In genomic region chr11:57013464-57014190, GRCm38 (mm10) we compare ENCODE assay signal across 15 mouse cellular contexts. TPM values are rescaled to one million over a fixed set of nuclear protein-coding genes. Genes with fewer than 3 reads are reported as not detected.
DNase-seq lines count a peak whose midpoint lies in the region; ATAC-seq and TF ChIP-seq lines count a peak whose summit lies in the region.
"Had no signal": no experiment of that assay in that cellular context is flagged by ENCODE, and none has a peak within 500 bp of the region (broad histone marks: within the 10 kb centered on the region; RNA-seq: fewer than 3 reads in every experiment).

No protein-coding gene starts in this region.

- TF ChIP-seq POLR2A in heart, adult 2 months (IDR thresholded peaks at IDR 0.05; ENCODE audit: insufficient read depth, low read depth, low read length), result no peak

- H3K4me3 ChIP-seq in heart, embryonic 12.5 days, result no peak overlapping the region; the same call in 1 of the 2 replicates
- no peak overlapping the region for H3K4me3 ChIP-seq in heart, adult 2 months
- no peak overlapping the region for H3K4me3 ChIP-seq in limb, embryonic 13.5 days
- H3K4me3 ChIP-seq in limb, embryonic 10.5 days, result no peak overlapping the region
- peak overlapping the region; percentile 35 for H3K4me3 ChIP-seq in hindbrain, embryonic 14.5 days (replicated peaks; ENCODE audit: low read length)
- peak overlapping the region; percentile 47 for H3K4me3 ChIP-seq in neural tube, embryonic 15.5 days (replicated peaks)
- H3K4me3 ChIP-seq: myocyte had no signal

- H3K36me3 ChIP-seq in heart, embryonic 12.5 days, result no peaks in the 10 kb centered on the region
- no peaks in the 10 kb centered on the region for H3K36me3 ChIP-seq in heart, adult 2 months (ENCODE audit: control insufficient read depth, insufficient read depth, low read length)
- no peaks in the 10 kb centered on the region for H3K36me3 ChIP-seq in limb, embryonic 13.5 days
- H3K36me3 ChIP-seq in limb, embryonic 10.5 days, result no peaks in the 10 kb centered on the region
- no peaks in the 10 kb centered on the region for H3K36me3 ChIP-seq in hindbrain, embryonic 14.5 days (replicated peaks; ENCODE audit: control insufficient read depth, insufficient read depth)
- no peaks in the 10 kb centered on the region for H3K36me3 ChIP-seq in neural tube, embryonic 15.5 days

- intact Hi-C loops in heart, adult 2 months (cut with DNase I), result no loop called here

- H3K9ac ChIP-seq in heart, embryonic 12.5 days, result no peak overlapping the region
- no peak overlapping the region for H3K9ac ChIP-seq in heart, adult 2 months (ENCODE audit: low read depth, low read length)
- no peak overlapping the region for H3K9ac ChIP-seq in limb, embryonic 13.5 days
- peak overlapping the region; percentile 57 for H3K9ac ChIP-seq in hindbrain, embryonic 14.5 days
- H3K9ac ChIP-seq in neural tube, embryonic 15.5 days (replicated peaks), result peak overlapping the region; percentile 63; the same call in 1 of the 2 replicates

- peaks cover 28% of the 10 kb centered on the region; the same call in 1 of the 2 replicates for H3K27me3 ChIP-seq in heart, embryonic 12.5 days (replicated peaks)
- no peaks in the 10 kb centered on the region for H3K27me3 ChIP-seq in heart, adult 2 months (ENCODE audit: control insufficient read depth, insufficient read depth, low read length)
- peaks cover 36% of the 10 kb centered on the region for H3K27me3 ChIP-seq in limb, embryonic 13.5 days
- H3K27me3 ChIP-seq in limb, embryonic 10.5 days (ENCODE audit: low read depth, poor library complexity, severe bottlenecking), result peaks cover 45% of the 10 kb centered on the region
- no peaks in the 10 kb centered on the region for H3K27me3 ChIP-seq in hindbrain, embryonic 14.5 days (ENCODE audit: control insufficient read depth, insufficient read depth, low read length)
- no peaks in the 10 kb centered on the region for H3K27me3 ChIP-seq in neural tube, embryonic 15.5 days (replicated peaks)

- H3K27ac ChIP-seq in heart, embryonic 12.5 days (ENCODE audit: poor library complexity, severe bottlenecking), result no peak overlapping the region
- no peak overlapping the region for H3K27ac ChIP-seq in heart, adult 2 months
- no peak overlapping the region for H3K27ac ChIP-seq in limb, embryonic 13.5 days
- no peak overlapping the region for H3K27ac ChIP-seq in limb, embryonic 10.5 days
- H3K27ac ChIP-seq in hindbrain, embryonic 14.5 days, result no peak overlapping the region
- H3K27ac ChIP-seq in neural tube, embryonic 15.5 days (replicated peaks), result no peak overlapping the region

- 63% methylated on average over 9 of the region's 9 CpGs for WGBS in heart, embryonic 12.5 days
- WGBS in heart, adult 2 months, result 60% methylated on average over 9 of the region's 9 CpGs
- WGBS in limb, embryonic 13.5 days, result 55% methylated on average over 9 of the region's 9 CpGs
- WGBS in limb, embryonic 10.5 days, result 78% methylated on average over 9 of the region's 9 CpGs
- WGBS in hindbrain, embryonic 14.5 days, result 68% methylated on average over 9 of the region's 9 CpGs
- WGBS in neural tube, embryonic 15.5 days, result 59% methylated on average over 9 of the region's 9 CpGs

- H3K9me3 ChIP-seq in heart, embryonic 12.5 days (replicated peaks), result no peaks in the 10 kb centered on the region
- H3K9me3 ChIP-seq in limb, embryonic 13.5 days, result no peaks in the 10 kb centered on the region
- H3K9me3 ChIP-seq in limb, embryonic 10.5 days (replicated peaks), result no peaks in the 10 kb centered on the region
- no peaks in the 10 kb centered on the region for H3K9me3 ChIP-seq in hindbrain, embryonic 14.5 days (ENCODE audit: control insufficient read depth, low read length)
- H3K9me3 ChIP-seq in neural tube, embryonic 15.5 days (replicated peaks), result no peaks in the 10 kb centered on the region

- H3K4me2 ChIP-seq in heart, embryonic 12.5 days, result 0 out of 2 replicates have a peak overlapping the region, but pooled peaks have one; percentile 5
- H3K4me2 ChIP-seq in limb, embryonic 13.5 days (replicated peaks), result no peak overlapping the region; the same call in 1 of the 2 replicates
- H3K4me2 ChIP-seq in hindbrain, embryonic 14.5 days (replicated peaks), result peak overlapping the region; percentile 43
- H3K4me2 ChIP-seq in neural tube, embryonic 15.5 days, result peak overlapping the region; percentile 64
- H3K4me2 ChIP-seq: liver, embryonic 11.5 days had no signal

- H3K4me1 ChIP-seq in heart, embryonic 12.5 days (replicated peaks), result peaks cover 24% of the 10 kb centered on the region
- no peaks in the 10 kb centered on the region; the same call in 1 of the 2 replicates for H3K4me1 ChIP-seq in heart, adult 2 months (ENCODE audit: control insufficient read depth, insufficient read depth, low read length)
- peaks cover 6% of the 10 kb centered on the region; the same call in 1 of the 2 replicates for H3K4me1 ChIP-seq in limb, embryonic 13.5 days
- H3K4me1 ChIP-seq in limb, embryonic 10.5 days, result peaks cover 27% of the 10 kb centered on the region
- peaks cover 9% of the 10 kb centered on the region; the same call in 1 of the 2 replicates for H3K4me1 ChIP-seq in hindbrain, embryonic 14.5 days (replicated peaks; ENCODE audit: control insufficient read depth, insufficient read depth, low read length)
- H3K4me1 ChIP-seq in neural tube, embryonic 15.5 days, result peaks cover 37% of the 10 kb centered on the region

- no peak for TF ChIP-seq CTCF in heart, adult 2 months (IDR thresholded peaks at IDR 0.05)

- H3K79me2 ChIP-seq in heart, adult 2 months (replicated peaks; ENCODE audit: control insufficient read depth, insufficient read depth, low read length), result no peaks in the 10 kb centered on the region

- no peak for TF ChIP-seq EP300 in heart, adult 2 months (IDR thresholded peaks at IDR 0.05; ENCODE audit: insufficient read depth, low read depth, low read length)

- DNase-seq in heart, adult 2 months, result no peak
- no peak for DNase-seq in limb, embryonic 10.5 days (ENCODE audit: low spot score)
- DNase-seq in hindbrain, embryonic 14.5 days (ENCODE audit: low spot score), result no peak
- DNase-seq in urinary bladder, adult 18-20 months (ENCODE audit: low spot score in 2 of 2), result no peak
- DNase-seq: cerebellum, adult 9-11 months; gastrocnemius, postnatal 10 days; layer of hippocampus, postnatal 36 days; thymus, postnatal 36 days had no signal

- ATAC-seq in heart, embryonic 12.5 days (ENCODE audit: insufficient number of reproducible peaks, low FRiP score), result no peak
- ATAC-seq in limb, embryonic 13.5 days (ENCODE audit: low FRiP score, low read depth), result 0 out of 2 replicates have a peak, but pooled peaks have one; percentile 15
- ATAC-seq in hindbrain, embryonic 14.5 days (ENCODE audit: low FRiP score), result no peak
- no peak for ATAC-seq in neural tube, embryonic 15.5 days (ENCODE audit: low FRiP score)
- ATAC-seq in megakaryocyte, adult 5-6 weeks (ENCODE audit: poor library complexity, severe bottlenecking), result no peak

RNA-seq across cellular contexts. Expression of gene Gria1, which starts 2.4 kb away (rescaled TPM):
- 2.8 and 3.6 TPM in 2 replicates for polyA plus RNA-seq in heart, embryonic 12.5 days (2016; fragmentation: Nextera tagmentation; extraction: Ambion mirVana)
- total RNA-seq in heart, adult 2 months (2021), result under 1 TPM; 0.14 to 0.16 TPM
- polyA plus RNA-seq in heart, adult 2 months (2012; rRNA removed), result 0.29 and 0.44 TPM in 2 replicates
- 1.6 and 2.5 TPM in 2 replicates for polyA plus RNA-seq in limb, embryonic 13.5 days (2015; fragmentation: Nextera tagmentation; extraction: Ambion mirVana)
- 0.23 and 0.48 TPM in 2 replicates for polyA plus RNA-seq in limb, embryonic 10.5 days (2016; fragmentation: Nextera tagmentation; extraction: Ambion mirVana)
- 39.7 and 40.4 TPM in 2 replicates for polyA plus RNA-seq in hindbrain, embryonic 14.5 days (2014; fragmentation: Nextera tagmentation; extraction: Ambion mirVana)
- 50.6 and 59.6 TPM in 2 replicates for polyA plus RNA-seq in neural tube, embryonic 15.5 days (2015; fragmentation: Nextera tagmentation; extraction: Ambion mirVana)
- total RNA-seq in megakaryocyte, adult 5-6 weeks (2015), result not detected in 2 replicates
- total RNA-seq in megakaryocyte, adult 5-6 weeks (2017), result not detected in 2 replicates
- total RNA-seq: MEL had no signal

Comparison
In these comparisons a context has a peak if more than half of its experiments do, and no peak if none do; other contexts are left out.
1. H3K4me3 ChIP-seq: peak in hindbrain, embryonic 14.5 days (single experiment) and neural tube, embryonic 15.5 days (single experiment); none in heart, embryonic 12.5 days (single experiment), heart, adult 2 months (single experiment), limb, embryonic 13.5 days (single experiment) and limb, embryonic 10.5 days (single experiment).
2. H3K9ac ChIP-seq: peak in hindbrain, embryonic 14.5 days (single experiment) and neural tube, embryonic 15.5 days (single experiment); none in heart, embryonic 12.5 days (single experiment), heart, adult 2 months (single experiment) and limb, embryonic 13.5 days (single experiment).